Mouse (Mus musculus): ENCODE measurements around the gene Wnt5b.

GRCm38 (mm10) chr6:119520731-119521130 lies 23.4 kb downstream of the Wnt5b start:
- TF ChIP-seq CTCF (IDR thresholded peaks at IDR 0.05; ENCODE audit: control insufficient read depth, insufficient read depth, insufficient read length), result no peak
- TF ChIP-seq USF1 (IDR thresholded peaks at IDR 0.05; ENCODE audit: low read depth), result no peak

Data from C2C12 (cell line).